Mouse (Mus musculus): ENCODE results near the gene Clock. TPM values are rescaled to one million over a fixed set of nuclear protein-coding genes. Genes with fewer than 3 reads are reported as not detected.
A peak's percentile ranks its signal among the peaks of the same experiment; 100 is the strongest.

Clock gene
- 10 to 100 TPM; 38.9 to 62.9 TPM for total RNA-seq (2021)
- 10.6 and 10.9 TPM in 2 replicates for polyA plus RNA-seq (2012; rRNA removed)
- long read RNA-seq, full-length matches to known transcripts, result 2 of 13 reads
- long read RNA-seq, partial matches to known transcripts, result 1 of 13 reads
- long read RNA-seq, other reads (novel, unspliced or antisense), result 10 of 13 reads

DNA sequence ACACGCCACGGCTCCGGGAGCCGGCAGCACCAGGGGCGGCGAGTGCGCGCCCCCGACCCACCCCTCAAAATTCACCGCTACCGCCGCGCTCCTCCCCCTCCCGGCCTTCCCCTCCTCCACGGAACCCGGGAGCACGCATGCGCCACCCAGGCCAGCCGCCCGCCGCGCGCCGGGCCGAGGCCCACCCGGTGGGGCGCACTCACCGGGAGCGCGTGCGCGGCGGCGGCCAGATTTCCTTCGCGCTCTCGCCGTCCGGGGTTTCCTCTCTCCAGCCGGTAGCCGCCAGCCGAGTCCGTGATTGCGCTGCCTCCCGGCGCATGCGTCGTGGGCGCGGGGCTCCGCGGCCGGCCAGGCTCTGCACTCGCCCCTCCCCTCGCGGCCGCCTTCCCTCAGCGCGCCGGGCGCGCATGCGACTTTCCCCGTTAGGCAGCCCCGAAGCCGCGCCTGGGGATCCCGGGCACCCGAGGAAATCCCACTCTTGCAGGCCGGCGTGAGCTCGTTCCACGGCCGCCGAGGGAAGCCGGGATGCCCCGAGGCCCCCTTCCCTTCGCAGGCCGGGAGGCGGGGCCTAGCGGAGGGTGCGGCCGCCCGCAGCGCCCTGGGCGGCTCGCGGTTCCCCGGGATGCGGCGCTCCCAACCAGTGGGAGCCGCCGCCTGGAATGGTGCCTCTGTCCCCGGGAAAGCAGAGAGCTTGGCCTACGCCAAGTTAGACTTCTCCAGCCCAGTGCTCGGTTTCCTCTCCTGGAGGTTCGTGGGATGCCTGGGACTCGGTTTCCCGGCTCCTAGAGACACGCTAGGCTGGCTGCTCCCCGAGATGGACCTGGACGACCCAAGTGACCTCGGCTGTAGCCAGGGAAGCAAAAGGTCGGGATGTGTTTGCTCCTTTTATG, at the start of gene Clock:
Gene Clock, minus strand, starts transcription at position 341 of the 890 bp plus-strand sequence.
- DNase-seq, result peak; percentile 95

DNA sequence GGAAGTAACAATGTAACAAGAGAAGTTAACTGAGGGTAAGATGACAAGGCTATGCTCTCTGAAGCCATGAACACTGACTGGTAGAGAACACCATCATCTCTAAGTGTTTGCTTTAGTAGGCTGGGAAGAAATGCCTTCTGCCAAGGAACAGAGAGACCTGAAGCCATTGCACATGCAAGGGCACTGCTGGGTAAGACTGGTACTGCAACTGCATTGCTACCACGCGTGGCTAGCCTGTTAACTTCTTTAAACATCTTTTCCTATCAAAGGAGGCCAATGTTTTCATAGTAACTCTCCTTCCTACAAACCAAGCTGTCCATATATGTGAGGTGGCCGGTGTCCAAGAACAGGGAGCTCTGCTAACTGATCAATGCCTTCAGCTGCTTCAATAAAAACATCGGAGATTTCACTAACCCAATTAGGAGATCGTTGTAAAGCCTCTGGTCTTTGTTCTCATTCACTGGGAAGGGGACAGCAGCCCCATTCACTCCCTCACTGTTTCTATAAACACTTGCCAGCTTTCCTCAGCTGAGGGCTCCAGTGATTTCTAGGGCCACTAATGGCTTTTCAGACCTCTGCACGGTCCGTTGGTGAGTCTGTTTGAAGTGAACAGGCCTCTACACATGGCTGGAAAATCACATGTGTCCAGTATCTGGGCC, 47.5 kb upstream of the Clock start:
- no peak for DNase-seq

DNA sequence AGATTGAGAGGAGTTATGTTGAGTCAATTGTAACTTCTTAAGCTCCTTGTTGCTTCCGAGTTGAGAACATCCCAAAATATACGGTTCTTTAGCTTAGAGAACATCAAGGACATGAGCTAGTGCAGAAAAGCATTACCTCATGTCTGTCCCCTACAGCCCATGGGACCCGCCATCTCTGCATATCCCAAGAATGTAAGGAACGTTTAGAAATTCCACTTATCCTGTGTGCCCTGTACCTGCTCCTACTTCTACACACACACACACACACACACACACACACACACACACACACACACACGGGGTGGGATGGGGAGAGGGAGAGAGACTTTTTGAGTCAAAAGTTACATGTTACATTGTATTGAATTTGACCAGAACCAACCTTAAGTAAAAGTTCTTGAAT, 46.9 kb upstream of the Clock start:
- DNase-seq, result no peak

DNA sequence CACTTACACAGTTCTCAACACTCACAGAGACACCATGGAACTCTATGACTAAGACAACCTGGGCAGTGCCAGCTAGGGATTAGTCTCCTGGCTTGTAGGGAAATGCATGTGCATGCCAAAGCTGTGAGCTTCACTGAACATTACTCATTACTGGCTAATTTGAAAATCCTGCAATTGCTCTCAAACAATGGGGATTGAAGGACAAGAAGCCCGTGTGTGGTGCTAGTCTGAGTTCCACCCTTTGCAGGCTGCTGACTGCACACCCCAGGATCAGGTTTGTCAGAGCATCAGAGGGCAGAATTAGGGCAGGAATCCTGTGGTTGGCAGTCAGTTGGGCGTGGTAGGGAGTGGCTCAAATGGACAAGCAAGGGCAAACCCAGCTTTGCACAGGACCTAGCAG, 41.5 kb upstream of the Clock start:
- peak; percentile 43 for DNase-seq

DNA sequence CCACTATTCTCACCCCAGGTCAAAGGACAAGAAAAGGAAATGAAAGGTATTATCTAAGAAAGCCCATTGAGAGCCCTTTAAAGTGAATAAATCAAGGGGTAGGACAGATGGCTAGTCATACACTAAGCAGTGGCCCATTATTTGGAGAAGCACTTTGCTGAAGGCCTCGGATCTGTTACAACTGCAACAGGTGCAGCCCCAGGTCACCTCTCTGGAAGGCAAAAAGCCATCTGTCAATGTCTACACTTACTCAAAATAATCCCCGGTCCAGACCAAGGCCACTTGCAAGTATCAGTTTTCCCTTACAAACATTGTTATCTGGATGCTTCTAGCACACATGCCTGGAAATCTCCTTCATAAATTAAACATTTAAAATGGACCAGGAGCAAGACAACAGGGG, 36.3 kb upstream of the Clock start:
- DNase-seq, result no peak

DNA sequence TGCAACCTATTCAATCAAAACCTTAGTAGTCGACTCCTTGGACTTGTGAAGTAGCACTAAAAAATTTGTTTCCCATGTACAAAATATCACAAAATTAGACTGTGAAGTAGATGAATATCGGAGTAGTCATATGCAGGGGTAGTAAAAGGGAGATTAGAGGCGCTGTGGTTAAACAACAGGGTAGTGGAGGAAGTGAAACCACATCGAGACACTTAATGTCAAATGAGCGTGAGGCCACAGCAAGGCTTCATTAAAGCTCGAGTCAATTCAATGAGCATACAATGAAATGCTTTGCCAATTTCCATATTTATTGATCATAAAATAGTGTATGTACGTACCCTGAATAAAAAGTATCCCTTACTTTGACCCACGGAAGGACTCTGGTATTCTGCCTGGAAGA, 32.5 kb upstream of the Clock start:
- no peak for DNase-seq

DNA sequence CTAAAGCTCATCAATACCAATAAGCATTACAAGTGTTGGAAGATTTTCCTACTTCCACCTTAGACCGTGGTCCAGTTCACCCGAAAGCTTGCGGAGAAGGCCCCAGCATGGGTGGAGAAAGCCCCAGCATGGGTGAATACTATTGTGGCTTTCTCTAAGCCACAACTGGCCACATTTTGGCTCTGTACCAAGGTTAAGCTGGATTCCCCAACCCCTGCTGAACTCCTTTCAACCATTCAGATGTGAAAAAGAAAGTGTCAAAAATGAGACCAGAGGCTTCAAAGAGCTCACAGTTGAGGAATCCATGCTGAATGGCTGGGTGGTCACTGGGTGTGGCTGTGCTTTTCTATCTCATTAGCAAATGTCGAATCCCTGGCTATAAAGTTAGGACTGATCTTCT, 29.2 kb upstream of the Clock start:
- no peak for DNase-seq

DNA sequence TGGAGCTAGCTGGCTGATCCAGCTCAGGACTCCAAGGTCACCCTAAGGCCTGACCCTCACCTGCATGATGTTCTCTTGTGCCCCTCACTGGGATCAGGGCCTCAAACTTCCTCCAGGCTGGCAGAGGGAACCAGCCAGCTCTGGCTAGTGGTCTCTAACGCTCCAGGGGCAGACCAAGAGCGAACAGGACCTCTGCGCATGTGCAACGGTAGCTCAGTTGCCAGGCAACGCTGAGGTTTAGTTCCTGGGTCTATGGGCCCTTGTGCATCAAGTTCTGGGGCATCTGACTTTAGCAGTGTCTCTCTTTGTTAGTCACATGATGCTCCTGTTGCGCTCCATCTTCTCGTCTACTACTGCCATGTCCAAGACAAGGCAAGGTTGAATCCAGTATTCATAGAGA, 26.4 kb upstream of the Clock start, which contains the start of gene Pdcl2:
Gene Pdcl2, minus strand, starts transcription at position 204 of the 400 bp plus-strand sequence.
- no peak for DNase-seq

DNA sequence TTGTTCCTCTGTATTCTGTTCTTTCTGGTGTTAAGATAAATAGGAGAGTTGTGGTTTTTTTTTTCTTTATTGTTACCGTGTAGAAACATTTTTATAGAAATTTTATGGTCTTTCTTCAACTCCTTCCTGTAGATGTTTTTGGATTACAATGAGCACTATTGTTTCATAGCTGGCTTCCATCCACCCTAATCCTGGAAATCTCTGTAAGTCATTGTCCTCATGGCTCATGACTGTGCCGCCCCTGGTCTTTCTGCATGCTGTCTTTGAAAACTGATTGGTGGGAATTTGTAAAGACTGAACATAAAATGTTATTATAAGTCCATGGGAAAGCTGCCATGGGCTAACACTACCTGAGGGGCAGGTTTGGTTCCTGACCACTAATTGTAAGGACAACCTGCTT, 22.7 kb upstream of the Clock start:
- no peak for DNase-seq

DNA sequence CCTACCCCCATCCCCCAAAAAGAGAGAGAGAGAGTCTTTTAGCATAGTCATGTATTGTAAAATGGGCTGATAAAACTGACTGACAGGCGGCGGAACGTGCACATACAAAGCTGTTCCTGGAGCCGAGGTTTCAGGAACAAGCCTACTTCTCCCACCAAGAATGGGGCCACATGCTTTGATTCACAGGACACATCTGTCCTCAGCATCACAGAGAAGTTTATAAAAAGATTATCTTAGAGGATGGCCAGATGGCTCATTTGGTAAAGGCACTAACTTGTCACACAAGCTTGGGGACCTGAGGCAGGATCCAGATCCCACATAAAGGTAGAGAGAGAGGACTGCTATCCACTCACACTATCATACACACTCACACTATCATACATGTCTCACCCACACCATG, 20.5 kb upstream of the Clock start:
- DNase-seq, result no peak

DNA sequence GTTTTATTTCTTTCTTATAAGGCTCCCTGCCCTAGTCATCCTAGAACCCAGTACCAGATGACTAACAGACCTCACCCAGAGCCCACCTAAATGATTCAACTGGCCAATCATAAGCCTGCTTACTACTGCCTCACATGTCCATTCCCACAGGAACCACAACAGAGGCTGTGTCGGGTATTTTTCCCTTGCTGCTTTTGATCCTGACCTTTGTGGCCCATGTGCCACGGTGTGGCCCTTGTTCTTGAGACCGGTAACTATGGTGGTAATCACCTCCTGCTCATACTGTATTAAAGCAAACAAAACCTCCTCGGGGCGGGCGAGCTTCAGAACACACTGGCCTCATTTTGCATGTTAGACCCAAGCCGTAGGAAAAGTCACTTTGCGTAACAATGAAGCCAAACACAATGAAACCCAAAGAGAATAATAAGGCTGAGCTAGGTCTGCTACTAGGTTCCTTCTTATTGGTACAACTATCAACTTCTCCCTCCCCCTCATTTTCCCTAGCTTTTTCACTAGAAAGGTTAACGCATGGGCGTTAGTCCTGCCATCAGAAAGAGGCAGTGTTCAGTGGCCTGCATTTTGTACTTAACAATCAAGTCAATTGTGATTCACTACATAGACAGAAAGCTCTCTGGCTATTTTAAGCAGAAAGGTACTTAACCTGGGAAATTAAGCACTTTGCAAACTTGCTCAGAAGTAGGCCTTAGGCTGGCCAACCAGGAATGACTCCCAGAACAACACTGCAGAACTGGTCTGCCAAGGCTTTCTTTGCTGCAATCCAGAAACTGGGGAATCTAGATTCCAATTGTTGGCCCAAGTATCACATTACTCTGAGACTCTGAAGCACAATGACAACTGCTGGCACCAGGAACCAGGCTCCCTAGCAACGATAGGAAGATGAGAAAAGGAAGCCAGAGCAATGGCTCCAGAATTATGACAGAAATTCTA, 16.9 kb upstream of the Clock start:
- no peak for DNase-seq

DNA sequence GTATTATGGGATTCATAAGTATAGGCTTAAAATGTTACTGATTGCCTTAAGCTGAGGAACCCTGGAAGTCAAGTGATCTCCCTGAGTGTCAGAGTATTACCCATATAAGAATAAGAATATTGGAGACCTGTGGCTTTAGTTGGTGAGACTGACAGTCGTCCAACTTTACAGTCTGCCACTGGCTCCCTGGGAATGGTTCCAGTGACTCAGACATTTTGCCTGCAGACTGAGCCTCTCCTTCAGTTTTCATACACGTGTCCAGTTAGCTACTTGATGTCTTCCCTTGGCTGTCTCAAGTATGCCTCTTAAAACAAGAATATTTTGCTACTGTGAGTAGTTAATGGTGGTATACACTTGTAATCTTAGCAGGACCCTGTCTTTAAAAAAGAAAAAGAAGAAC, 3.6 kb upstream of the Clock start:
- DNase-seq, result no peak

DNA sequence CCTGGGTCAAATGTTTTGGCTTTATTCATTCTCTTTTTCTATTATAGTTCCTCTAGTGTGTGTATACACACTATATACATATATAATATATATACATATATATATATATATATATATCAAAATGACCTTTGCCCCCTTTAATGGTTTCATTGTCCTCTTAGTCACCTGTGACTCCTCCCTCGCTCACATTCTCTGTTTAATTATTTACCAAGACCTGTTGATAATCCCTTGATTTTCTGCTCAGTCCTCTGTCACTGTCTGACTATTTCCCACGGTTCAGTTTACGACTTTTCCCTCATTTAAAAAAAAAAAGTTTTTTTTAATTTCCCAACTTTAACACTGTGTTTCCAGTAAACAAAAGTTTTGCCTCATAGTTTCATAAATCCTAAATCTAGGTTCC, 1.7 kb upstream of the Clock start:
- DNase-seq, result no peak

DNA sequence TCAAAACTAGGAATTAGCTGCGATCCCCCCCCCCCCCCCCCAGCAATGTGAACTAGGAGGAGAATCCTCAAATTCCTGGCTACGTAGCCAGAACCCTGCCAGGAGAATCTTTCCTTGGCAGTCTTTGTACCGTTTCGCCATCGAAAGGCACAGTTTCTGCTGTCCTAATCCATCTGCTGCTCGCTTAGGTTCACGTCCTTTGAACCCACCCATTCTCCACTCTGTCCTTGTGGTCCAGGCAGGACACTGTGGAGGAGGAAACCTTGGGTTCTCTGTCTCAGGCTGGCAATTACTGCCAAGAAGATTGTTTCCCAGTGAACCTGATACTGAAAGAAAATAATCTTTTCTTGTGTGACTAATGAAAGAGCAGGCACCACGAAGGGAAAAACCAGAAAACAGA, 1.0 kb upstream of the Clock start:
- DNase-seq, result peak; percentile 40

DNA sequence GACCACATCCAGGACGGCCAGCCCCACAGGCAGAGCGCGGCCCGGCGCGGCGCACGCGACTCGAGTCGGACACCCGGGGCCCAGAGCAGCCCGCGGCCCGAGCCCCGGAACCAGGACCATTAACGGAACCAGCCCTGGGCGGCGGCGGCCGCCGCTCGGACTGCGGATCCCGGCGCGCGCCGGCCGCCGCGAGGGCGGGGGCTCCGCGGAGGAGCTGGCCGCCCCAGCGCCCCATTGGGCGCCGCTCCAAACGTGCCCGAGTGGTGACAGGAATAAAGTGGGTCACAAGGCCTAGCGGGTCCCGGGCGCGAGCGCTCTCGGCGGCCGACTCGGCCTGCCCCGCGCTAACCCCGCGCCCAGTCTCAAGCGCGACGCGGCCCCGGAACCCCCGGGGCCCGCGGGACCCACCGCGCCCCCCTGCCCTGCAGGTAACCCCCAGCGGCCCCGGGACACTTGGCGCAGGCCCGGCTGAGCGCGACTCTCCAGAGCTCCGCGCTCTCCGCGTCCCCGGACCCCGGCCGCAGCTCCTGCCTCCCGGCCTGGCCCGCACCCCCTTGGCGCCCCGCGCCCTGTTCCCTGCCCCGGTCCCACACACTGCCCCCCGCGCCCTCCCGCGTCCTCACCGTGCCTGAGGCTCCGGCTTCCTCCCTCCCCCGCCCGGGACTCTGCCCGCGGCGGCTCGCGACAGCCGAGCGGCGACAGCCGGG, 694 bp downstream of the Clock start:
- DNase-seq, result peak; percentile 95

DNA sequence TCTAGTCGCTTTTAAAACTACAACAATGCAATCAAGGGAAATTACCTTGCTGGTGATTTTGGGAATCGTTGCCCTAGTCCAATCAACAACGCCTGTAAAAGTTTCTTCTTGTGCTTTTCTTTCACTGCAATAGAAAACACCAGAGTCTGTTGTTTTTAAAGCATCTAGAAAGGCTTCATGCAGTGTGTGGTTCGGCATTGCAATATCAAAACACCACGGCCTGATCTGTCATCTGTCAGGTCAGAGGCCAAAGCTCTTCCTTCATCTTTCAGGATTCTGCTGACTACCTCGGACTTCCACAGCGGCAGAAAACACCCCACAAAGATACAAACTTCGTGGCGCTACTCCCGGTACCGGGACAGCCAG, 1.2 kb downstream of the Clock start:
- no peak for DNase-seq

DNA sequence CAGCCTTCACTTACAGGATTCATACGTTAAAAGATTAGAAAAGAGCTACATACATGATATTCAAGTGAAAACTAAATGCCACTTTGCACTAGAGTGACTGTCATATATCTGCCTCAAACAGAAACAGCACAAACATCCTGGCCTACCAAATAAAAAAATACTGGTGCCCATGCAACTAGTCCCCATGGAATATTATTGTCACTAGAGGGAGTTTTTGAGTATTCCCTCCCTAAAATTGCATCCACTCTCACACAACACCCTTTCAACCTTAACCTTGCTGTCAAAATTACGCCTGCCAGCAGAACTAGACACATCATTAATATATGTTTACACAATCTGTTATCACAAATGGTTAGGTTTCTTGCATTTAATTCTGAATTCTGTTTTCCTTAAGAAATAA, 2.6 kb downstream of the Clock start:
- DNase-seq, result no peak

DNA sequence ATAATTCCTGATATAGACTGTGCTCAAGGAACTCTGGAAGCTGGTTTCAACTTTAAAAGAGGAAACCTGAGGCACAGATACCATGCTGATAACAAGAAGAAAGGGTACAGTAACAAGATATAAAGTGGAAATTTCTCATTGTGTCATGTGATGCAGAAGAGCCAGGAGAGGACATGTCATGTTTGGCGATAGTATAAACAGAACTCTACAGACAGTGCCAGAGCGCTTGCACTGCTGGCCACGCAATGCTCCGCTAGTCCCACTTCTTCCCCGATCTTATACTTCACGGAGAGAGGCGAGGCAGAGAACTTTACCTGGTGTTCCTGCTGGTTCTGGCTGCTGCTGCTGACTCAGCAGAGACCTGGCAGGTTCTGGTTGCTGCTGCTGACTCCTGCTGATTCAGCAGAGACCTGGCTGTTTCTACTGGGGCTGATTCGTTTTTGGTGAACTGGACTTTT, 15.3 kb downstream of the Clock start:
- peak; percentile 12 for DNase-seq

DNA sequence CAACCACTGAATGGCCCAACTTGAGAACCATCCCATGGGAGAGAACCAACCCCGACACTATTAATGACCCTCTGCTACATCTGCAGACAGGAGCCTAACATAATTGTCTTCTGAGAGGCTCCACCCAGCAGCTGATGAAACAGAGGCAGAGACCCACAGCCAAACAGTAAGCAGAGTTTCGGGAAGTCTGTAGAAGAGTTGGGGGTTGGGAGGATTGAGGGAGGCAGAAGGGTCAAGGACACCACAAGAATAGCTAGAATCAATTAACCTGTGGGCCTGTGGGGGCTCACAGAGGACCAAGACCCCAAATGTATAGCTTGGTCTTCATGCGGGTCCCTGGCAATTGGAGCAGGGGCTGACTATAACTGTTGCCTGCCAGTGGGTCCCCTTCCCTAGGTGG, 16.3 kb downstream of the Clock start:
- DNase-seq, result no peak

DNA sequence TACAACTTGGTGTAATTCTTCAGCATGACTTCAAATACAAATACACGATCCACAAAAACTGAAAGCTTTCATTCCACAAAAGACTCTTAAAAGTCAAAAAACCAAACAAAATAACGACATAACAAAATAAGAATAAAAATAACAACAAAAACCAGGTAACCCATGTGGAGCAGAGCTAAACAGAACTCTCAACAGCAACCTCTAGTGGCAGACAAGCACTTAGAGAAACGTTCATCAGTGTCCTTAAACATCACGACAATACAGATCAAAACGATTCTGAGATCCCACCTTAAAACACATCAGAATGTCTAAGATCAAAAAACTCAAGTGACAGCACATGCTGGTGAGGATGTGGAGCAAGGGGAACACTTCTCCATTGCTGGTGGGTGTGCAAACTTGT, 17.5 kb downstream of the Clock start:
- no peak for DNase-seq

DNA sequence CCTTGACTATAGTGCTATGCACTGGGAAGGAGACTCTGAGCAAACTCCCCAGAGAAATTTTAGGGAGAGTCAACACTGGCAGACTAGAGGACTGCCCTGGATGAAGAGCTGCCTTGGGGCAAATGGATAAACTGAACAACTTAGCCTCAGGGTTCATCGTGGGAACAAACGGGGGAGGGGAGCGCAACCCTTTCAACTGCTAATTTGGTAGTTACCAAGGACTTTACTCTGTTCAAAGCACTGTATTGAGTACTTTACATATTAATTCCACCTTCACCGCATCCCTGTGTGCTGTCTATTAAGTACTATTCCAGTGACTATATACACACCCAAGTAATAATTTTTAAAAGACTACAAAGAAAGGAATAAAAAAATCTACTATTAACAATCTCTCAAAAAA, 18.9 kb downstream of the Clock start:
- DNase-seq, result no peak

All from adrenal gland, adult 2 months (tissue).